Mouse (Mus musculus): ENCODE results near the gene Fam13c. TPM values are rescaled to one million over a fixed set of nuclear protein-coding genes. Genes with fewer than 3 reads are reported as not detected.

Gene Fam13c
- polyA plus RNA-seq, 1 experiment from 2014 or later: 24.7 TPM

DNA sequence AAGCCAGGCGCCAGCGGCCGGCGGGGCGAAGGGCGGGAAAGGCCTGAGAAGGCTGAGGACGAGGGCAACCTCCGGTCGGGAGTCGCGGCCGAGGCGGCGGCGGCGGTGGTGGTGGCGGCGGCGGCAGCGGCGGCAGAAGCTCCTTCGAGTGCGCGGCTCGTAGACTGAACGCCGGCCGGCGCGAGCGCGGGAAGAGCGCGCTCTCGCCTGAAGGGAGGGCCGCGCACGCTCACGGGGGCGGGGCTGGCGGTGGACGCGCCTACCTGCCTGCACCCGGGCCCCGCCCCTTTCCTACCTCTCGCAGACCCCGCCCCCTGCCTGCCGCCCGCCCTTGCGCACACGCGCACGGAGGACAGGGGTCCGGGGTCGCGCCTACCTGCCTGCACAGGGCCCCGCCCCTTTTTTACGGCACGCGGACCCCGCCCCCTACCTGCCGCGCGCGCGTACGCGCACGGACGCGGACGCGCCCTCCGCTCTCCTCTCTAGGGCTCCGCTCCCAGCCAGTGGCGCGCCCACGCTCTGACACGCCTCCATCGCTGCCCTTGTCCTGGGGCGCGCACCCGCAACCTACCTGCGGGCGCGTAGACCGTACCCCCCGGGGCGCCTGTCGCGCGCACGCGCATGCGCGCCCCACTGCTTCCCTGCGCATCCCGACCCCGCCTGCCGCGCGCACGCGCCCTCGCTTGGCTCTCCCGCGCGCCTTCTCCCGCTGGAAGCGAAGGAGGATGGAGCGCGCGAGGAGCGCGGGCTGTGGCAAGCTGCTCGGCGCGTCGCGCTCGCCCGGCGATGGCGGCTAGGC, 159.0 kb downstream of the Fam13c start:
- peak; percentile 94 for ATAC-seq
- Histone ChIP-seq H3K36me3 (ENCODE audit: control insufficient read depth, insufficient read depth, low read length) (no peaks in the 10 kb centered on the region), H3K4me1 (ENCODE audit: control insufficient read depth, insufficient read depth, low read depth, low read length) (peaks cover 9% of the 10 kb centered on the region), H3K9me3 (ENCODE audit: control insufficient read depth, low read length) (no peaks in the 10 kb centered on the region), H3K4me2 (ENCODE audit: low read length) (peak overlapping the region; percentile 78), H3K4me3 (ENCODE audit: low read length) (peak overlapping the region; percentile 87), H3K27me3 (replicated peaks; ENCODE audit: control insufficient read depth, insufficient read depth, low read length) (no peaks in the 10 kb centered on the region), H3K9ac (ENCODE audit: low read depth, low read length) (peak overlapping the region; percentile 99), H3K27ac (ENCODE audit: low read depth, low read length) (peak overlapping the region; percentile 98)
- WGBS: under 1% methylated on average over 72 of the region's 124 CpGs

DNA sequence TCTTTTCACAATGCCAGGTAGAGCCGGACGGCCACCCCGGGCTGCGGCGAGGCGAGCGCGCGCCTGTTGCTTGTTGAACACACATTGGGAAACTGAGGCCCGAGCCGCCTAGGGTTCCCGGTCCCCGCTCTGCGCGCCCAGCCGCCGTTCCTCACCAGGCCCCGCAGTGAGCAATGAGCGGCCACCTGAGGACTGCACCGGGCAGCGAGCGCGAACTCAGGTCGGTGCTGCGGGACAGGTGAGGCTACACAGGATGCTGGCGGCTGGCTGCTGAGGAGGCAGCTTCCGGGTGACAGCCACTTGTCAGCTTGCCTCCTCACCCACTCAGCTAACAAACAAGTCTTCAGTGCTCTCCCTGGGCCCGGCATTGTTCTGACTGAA, 159.6 kb downstream of the Fam13c start:
- H3K36me3 ChIP-seq (ENCODE audit: control insufficient read depth, insufficient read depth, low read length): no peaks in the 10 kb centered on the region
- peak overlapping the region; percentile 87 for H3K4me3 ChIP-seq (ENCODE audit: low read length)
- H3K27me3 ChIP-seq (replicated peaks; ENCODE audit: control insufficient read depth, insufficient read depth, low read length): no peaks in the 10 kb centered on the region
- H3K4me1 ChIP-seq (ENCODE audit: control insufficient read depth, insufficient read depth, low read depth, low read length): peaks cover 8% of the 10 kb centered on the region
- H3K27ac ChIP-seq (ENCODE audit: low read depth, low read length): peak overlapping the region; percentile 98
- H3K9ac ChIP-seq (ENCODE audit: low read depth, low read length): peak overlapping the region; percentile 85
- no peaks in the 10 kb centered on the region; the same call in 1 of the 2 replicates for H3K9me3 ChIP-seq (ENCODE audit: control insufficient read depth, low read length)
- ATAC-seq: peak; percentile 50
- WGBS: under 1% methylated on average over 24 of the region's 28 CpGs
- peak overlapping the region; percentile 78 for H3K4me2 ChIP-seq (ENCODE audit: low read length)

Other genes starting within 250 kb of the Fam13c start
- gene Mrln, start 235.8 kb upstream of the Fam13c start, polyA plus RNA-seq (2015; fragmentation: Nextera tagmentation; extraction: Ambion mirVana): 0.94 and 3.6 TPM in 2 replicates
- 2.4 and 3.8 TPM in 2 replicates for gene Slc16a9, start 195.4 kb upstream of the Fam13c start, polyA plus RNA-seq (2015; fragmentation: Nextera tagmentation; extraction: Ambion mirVana)
- 337 and 365 TPM in 2 replicates for gene Phyhipl, start 215.5 kb downstream of the Fam13c start, polyA plus RNA-seq (2015; fragmentation: Nextera tagmentation; extraction: Ambion mirVana)